Mouse (Mus musculus) brain, embryonic 14.5 days (tissue): Measurements from ENCODE around the gene Kcnq1.

Experiments used
- CTCF ChIP-seq: fragments of 200-500 bp; IDR thresholded peaks from 2 replicates; pipeline ENCODE4 v1.5.1; 2012; ENCODE audit warnings: inconsistent platforms, mild to moderate bottlenecking, moderate library complexity, borderline replicate concordance; ENCODE audit not compliant: insufficient read depth, insufficient read length; ENCODE audit errors: extremely low read depth
- POLR2A ChIP-seq: fragments of 200-500 bp; IDR thresholded peaks from 2 replicates; pipeline ENCODE4 v1.6.1; 2012; ENCODE audit warnings: mild to moderate bottlenecking, inconsistent platforms, borderline replicate concordance; ENCODE audit not compliant: poor library complexity, insufficient read depth, insufficient read length, severe bottlenecking; ENCODE audit errors: extremely low read depth

DNA sequence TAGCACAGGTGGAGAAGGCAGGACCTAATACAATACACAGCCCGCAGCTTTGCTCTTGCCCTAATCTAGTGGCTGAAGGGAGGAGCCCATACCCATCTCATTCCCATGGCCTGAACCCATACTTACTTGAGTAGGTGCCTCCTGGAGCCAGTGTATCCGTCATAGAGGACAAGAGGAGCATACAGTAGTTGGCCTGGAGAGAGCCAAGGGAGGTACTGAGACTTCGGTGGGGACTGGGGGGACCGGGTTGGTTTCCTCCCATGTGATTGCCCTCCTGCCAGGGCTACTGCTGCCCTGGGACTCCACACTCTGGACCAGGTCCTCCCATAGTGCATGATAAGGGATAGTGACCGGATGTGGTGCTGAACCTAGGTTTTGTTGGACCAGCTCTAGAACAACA lies 33.6 kb upstream of the Kcnq1 start:
- TF ChIP-seq POLR2A = no peak
- no peak for TF ChIP-seq CTCF
